Mouse (Mus musculus) forebrain, embryonic 14.5 days (tissue): Measurements from ENCODE around the gene Ythdc1. TPM values are rescaled to one million over a fixed set of nuclear protein-coding genes. Genes with fewer than 3 reads are reported as not detected.
"Not testable (repeated sequence)": the region's sequence is repeated elsewhere in the genome, so short reads cannot be mapped to it uniquely, and the experiment has no call there.

Experiments
- ATAC-seq: fragments of 200-750 bp; cut with Nextera tagmentation; 2 replicates; pipeline ENCODE4 v1.8.0; 2017; ENCODE audit warnings: mild to moderate bottlenecking, moderate library complexity
- DNase-seq: peaks from one replicate; pipeline ENCODE4 v3.0.0-alpha.2; 2015; ENCODE audit warnings: low spot score
- H3K27ac ChIP-seq: fragments of 300-500 bp; sonication (generic); 2 replicates; pipeline ENCODE4 v1.5.1; 2014; ENCODE audit warnings: low read depth, mild to moderate bottlenecking, control low read depth, low read length, moderate library complexity
- H3K27me3 ChIP-seq: fragments of 300-500 bp; sonication (generic); replicated peaks from 2 replicates; pipeline ENCODE4 v1.6.1; 2014; ENCODE audit warnings: low read length, control low read depth, mixed read lengths; ENCODE audit not compliant: control insufficient read depth, insufficient read depth
- H3K36me3 ChIP-seq: fragments of 300-500 bp; sonication (generic); 2 replicates; pipeline ENCODE4 v1.6.1; 2014; ENCODE audit warnings: low read length, control low read depth; ENCODE audit not compliant: control insufficient read depth, insufficient read depth
- H3K4me1 ChIP-seq: fragments of 300-500 bp; sonication (generic); 2 replicates; pipeline ENCODE4 v1.6.1; 2014; ENCODE audit warnings: antibody characterized with exemption, low read length, control low read depth; ENCODE audit not compliant: control insufficient read depth, insufficient read depth
- H3K4me2 ChIP-seq: fragments of 300-500 bp; sonication (generic); 2 replicates; pipeline ENCODE4 v1.6.1; 2014; ENCODE audit warnings: mild to moderate bottlenecking, control low read depth, low read length
- H3K4me3 ChIP-seq: fragments of 300-500 bp; sonication (generic); 2 replicates; pipeline ENCODE4 v1.5.1; 2014; ENCODE audit warnings: low read depth, low read length, control low read depth
- H3K9ac ChIP-seq: fragments of 300-500 bp; sonication (generic); 2 replicates; pipeline ENCODE4 v1.6.1; 2014; ENCODE audit warnings: mild to moderate bottlenecking, low read length, control low read depth, moderate library complexity
- H3K9me3 ChIP-seq: fragments of 300-500 bp; sonication (generic); replicated peaks from 2 replicates; pipeline ENCODE4 v1.6.1; 2016; ENCODE audit warnings: low read length, control low read depth, mixed read lengths; ENCODE audit not compliant: control insufficient read depth
- WGBS: fragments of 180-500 bp; shearing (Covaris S2); extraction: QIAGEN DNeasy Blood & Tissue Kit; methylation state at CpG from one replicate; pipeline ENCODE4 v1.1.7; 2014; 5-methylcytosine and 5-hydroxymethylcytosine counted together
- polyA plus RNA-seq: library from polyadenylated mRNA; unstranded; fragments of >200 nt; fragmentation: Nextera tagmentation; extraction: Ambion mirVana; gene quantifications from 2 replicates; pipeline ENCODE4 v1.2.1, GENCODE M21; 2014

Gene Ythdc1
- polyA plus RNA-seq, 1 experiment from 2014 or later = 32.7 TPM

- not testable (repeated sequence) for H3K4me1 ChIP-seq, DNase-seq, H3K4me3 ChIP-seq, H3K4me2 ChIP-seq, H3K9me3 ChIP-seq, H3K9ac ChIP-seq, ATAC-seq, H3K27ac ChIP-seq, H3K36me3 ChIP-seq, H3K27me3 ChIP-seq
- whole genome bisulfite sequencing = 78% methylated on average over 13 of the region's 13 CpGs
These were observed 52.5 kb downstream of the Ythdc1 start for GRCm38 (mm10) chr5:86856505-86856904.

DNA sequence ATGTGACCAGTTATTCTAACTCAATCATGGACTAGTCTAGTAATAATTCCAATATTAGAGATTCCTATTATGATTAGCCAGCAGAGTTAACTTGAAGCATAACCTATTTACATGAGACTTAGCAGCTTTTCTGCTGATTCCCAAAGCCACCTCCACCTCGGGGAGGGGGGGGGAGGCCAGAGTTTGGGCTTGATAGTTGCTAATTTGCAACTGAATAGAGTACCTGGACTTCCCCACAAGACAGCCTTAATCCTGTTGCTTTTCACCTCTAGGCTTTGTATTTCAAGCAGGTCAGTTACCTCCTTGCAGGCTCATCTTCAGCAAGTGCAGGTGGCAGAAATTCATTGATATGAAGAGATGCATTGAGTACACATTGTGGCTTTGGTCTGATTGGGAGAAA, 53.7 kb downstream of the Ythdc1 start:
- Histone ChIP-seq H3K4me1 (no peaks in the 10 kb centered on the region), H3K9ac (no peak overlapping the region), H3K4me2 (no peak overlapping the region), H3K27ac (no peak overlapping the region), H3K4me3 (no peak overlapping the region), H3K27me3 (no peaks in the 10 kb centered on the region), H3K36me3 (no peaks in the 10 kb centered on the region), H3K9me3 (no peaks in the 10 kb centered on the region)
- 8% methylated on average over 1 of the region's 1 CpGs for WGBS
- ATAC-seq (no peak), DNase-seq (no peak)

DNA sequence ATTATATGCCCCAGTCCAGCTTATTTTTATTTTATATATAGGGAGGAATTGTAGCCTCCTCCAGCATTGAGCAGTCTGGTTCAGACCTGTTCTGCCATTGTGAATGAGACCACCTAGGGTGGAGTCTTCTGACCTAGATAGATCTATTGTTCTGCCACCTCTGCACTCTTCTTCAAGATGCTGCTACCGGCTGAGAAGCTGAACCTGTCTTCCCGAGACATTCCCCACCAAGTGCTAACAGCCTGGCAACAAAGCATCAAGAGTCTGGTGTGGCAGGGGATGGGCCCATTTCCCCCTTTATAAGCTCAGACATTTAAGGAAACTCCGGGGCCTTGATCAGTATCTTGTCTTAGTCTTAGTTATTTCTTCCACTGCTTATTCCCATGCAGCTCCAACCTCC, 54.3 kb downstream of the Ythdc1 start:
- Histone ChIP-seq H3K4me2 (no peak overlapping the region), H3K27ac (no peak overlapping the region), H3K4me3 (no peak overlapping the region), H3K27me3 (no peaks in the 10 kb centered on the region), H3K9me3 (no peaks in the 10 kb centered on the region), H3K4me1 (no peaks in the 10 kb centered on the region), H3K36me3 (no peaks in the 10 kb centered on the region), H3K9ac (no peak overlapping the region)
- no peak for DNase-seq
- WGBS = 47% methylated on average over 3 of the region's 3 CpGs
- no peak for ATAC-seq

DNA sequence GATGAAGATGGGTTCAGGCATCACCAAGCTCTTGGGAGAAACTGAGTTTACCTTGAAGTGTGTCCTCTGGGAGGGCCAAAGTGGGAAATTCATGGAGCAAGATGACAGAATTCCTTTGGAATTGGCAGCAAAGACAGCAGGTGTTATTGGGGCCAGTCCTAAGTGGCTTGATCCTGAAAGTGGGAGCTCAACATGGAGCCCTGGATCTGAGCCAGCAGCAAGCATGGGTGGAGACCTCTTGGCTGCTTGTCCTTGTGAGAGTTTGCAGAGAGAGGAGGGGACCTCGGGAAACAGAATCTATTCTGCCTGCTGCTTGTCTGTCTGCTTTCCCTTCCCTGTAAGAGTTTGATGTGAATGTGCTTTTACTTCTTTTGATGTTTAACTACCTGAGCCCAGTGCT, 67.9 kb downstream of the Ythdc1 start:
- Histone ChIP-seq H3K27ac (no peak overlapping the region), H3K36me3 (no peaks in the 10 kb centered on the region), H3K4me3 (no peak overlapping the region), H3K4me1 (no peaks in the 10 kb centered on the region), H3K9ac (no peak overlapping the region), H3K4me2 (no peak overlapping the region), H3K27me3 (no peaks in the 10 kb centered on the region), H3K9me3 (no peaks in the 10 kb centered on the region)
- WGBS = 65% methylated on average over 1 of the region's 1 CpGs
- DNase-seq (no peak), ATAC-seq (no peak)

Other genes starting within 250 kb of the Ythdc1 start
- gene Tmprss11f, start 171.8 kb upstream of the Ythdc1 start, polyA plus RNA-seq = not detected in 2 replicates
- not detected in 2 replicates for gene Tmprss11b, start 127.9 kb upstream of the Ythdc1 start, polyA plus RNA-seq
- gene Tmprss11e, start 58.4 kb upstream of the Ythdc1 start, polyA plus RNA-seq = not detected in 2 replicates
- not detected in 2 replicates for gene Ugt2b34, start 102.7 kb downstream of the Ythdc1 start, polyA plus RNA-seq
- not detected in 2 replicates for gene Ugt2b1, start 122.3 kb downstream of the Ythdc1 start, polyA plus RNA-seq
- not detected in 2 replicates for gene Ugt2b35, start 196.6 kb downstream of the Ythdc1 start, polyA plus RNA-seq